Mouse (Mus musculus): Measurements from ENCODE around the gene Cryz.
"Not testable (repeated sequence)": the region's sequence is repeated elsewhere in the genome, so short reads cannot be mapped to it uniquely, and the experiment has no call there.

Gene Cryz

GRCm38 (mm10) chr3:154607896-154608295 is 11.4 kb downstream of the Cryz start:
- DNase-seq (ENCODE audit: low spot score in 2 of 2) = no peak

GRCm38 (mm10) chr3:154611888-154612287 is 15.4 kb downstream of the Cryz start:
- no peak for DNase-seq (ENCODE audit: low spot score in 2 of 2)

- no peak for DNase-seq (ENCODE audit: low spot score in 2 of 2)
Measured at GRCm38 (mm10) chr3:154614771-154615170, 18.3 kb downstream of the Cryz start.

- DNase-seq (ENCODE audit: low spot score in 2 of 2) = no peak
Measured at GRCm38 (mm10) chr3:154615304-154615703, 18.8 kb downstream of the Cryz start.

- no peak for DNase-seq (ENCODE audit: low spot score in 2 of 2)
Measured at GRCm38 (mm10) chr3:154616106-154616505, 19.6 kb downstream of the Cryz start.

GRCm38 (mm10) chr3:154628284-154628683 is 31.8 kb downstream of the Cryz start:
- no peak for DNase-seq (ENCODE audit: low spot score in 2 of 2)

- not testable (repeated sequence) for DNase-seq (ENCODE audit: low spot score in 2 of 2)
Measured at GRCm38 (mm10) chr3:154631281-154631680, 34.8 kb downstream of the Cryz start.

- no peak for DNase-seq (ENCODE audit: low spot score in 2 of 2)
Measured at GRCm38 (mm10) chr3:154633091-154633490, 36.6 kb downstream of the Cryz start.

GRCm38 (mm10) chr3:154646638-154647442 is 50.3 kb downstream of the Cryz start:
- peak in 1 of 2 experiments; percentile 15 for DNase-seq (ENCODE audit: low spot score in 2 of 2)

- no peak for DNase-seq (ENCODE audit: low spot score in 2 of 2)
Measured at GRCm38 (mm10) chr3:154647443-154647780, 50.9 kb downstream of the Cryz start.

GRCm38 (mm10) chr3:154649411-154650285 is 53.1 kb downstream of the Cryz start:
- DNase-seq (ENCODE audit: low spot score in 2 of 2) = no peak

- peak in 1 of 2 experiments; percentile 71 for DNase-seq (ENCODE audit: low spot score in 2 of 2)
Measured at GRCm38 (mm10) chr3:154651192-154651821, 54.8 kb downstream of the Cryz start.

- peak in 1 of 2 experiments; percentile 81 for DNase-seq (ENCODE audit: low spot score in 2 of 2)
Measured at GRCm38 (mm10) chr3:154652581-154653420, 56.3 kb downstream of the Cryz start.

- no peak for DNase-seq (ENCODE audit: low spot score in 2 of 2)
Measured at GRCm38 (mm10) chr3:154653454-154653853, 56.9 kb downstream of the Cryz start.

GRCm38 (mm10) chr3:154654284-154654683 is 57.8 kb downstream of the Cryz start:
- DNase-seq (ENCODE audit: low spot score in 2 of 2) = no peak

- no peak for DNase-seq (ENCODE audit: low spot score in 2 of 2)
Measured at GRCm38 (mm10) chr3:154654901-154655300, 58.4 kb downstream of the Cryz start.

- no peak for DNase-seq (ENCODE audit: low spot score in 2 of 2)
Measured at GRCm38 (mm10) chr3:154655711-154656110, 59.2 kb downstream of the Cryz start.

GRCm38 (mm10) chr3:154663545-154663944 is 67.0 kb downstream of the Cryz start, which contains the start of gene Erich3:
Gene Erich3, plus strand, starts transcription at chr3:154663859.
- peak in 1 of 2 experiments; percentile 23 for DNase-seq (ENCODE audit: low spot score in 2 of 2)

GRCm38 (mm10) chr3:154663976-154664581 is 67.6 kb downstream of the Cryz start:
- peak; percentile 64 to 83 for DNase-seq (ENCODE audit: low spot score in 2 of 2)

GRCm38 (mm10) chr3:154664636-154665035 is 68.1 kb downstream of the Cryz start:
- DNase-seq (ENCODE audit: low spot score in 2 of 2) = no peak

GRCm38 (mm10) chr3:154668485-154668884 is 72.0 kb downstream of the Cryz start:
- peak in 1 of 2 experiments; percentile 54 for DNase-seq (ENCODE audit: low spot score in 2 of 2)
